Mouse (Mus musculus): Measurements from ENCODE around the gene Krtap9-3.

GRCm38 (mm10) chr11:99646444-99646843 lies 48.5 kb upstream of the Krtap9-3 start:
- TF ChIP-seq POLR2A (IDR thresholded peaks at IDR 0.05; ENCODE audit: low read depth, low read length) (no peak), CTCF (IDR thresholded peaks at IDR 0.05; ENCODE audit: extremely low read depth, insufficient read length, insufficient replicate concordance, low read depth, low read length) (no peak)
